Mouse (Mus musculus): ENCODE measurements around the gene Lix1l. TPM values are rescaled to one million over a fixed set of nuclear protein-coding genes. Genes with fewer than 3 reads are reported as not detected.
A peak's percentile ranks its signal among the peaks of the same experiment; 100 is the strongest.

Gene Lix1l
- polyA plus RNA-seq, 1 experiment from 2014 or later = 4.6 TPM

DNA sequence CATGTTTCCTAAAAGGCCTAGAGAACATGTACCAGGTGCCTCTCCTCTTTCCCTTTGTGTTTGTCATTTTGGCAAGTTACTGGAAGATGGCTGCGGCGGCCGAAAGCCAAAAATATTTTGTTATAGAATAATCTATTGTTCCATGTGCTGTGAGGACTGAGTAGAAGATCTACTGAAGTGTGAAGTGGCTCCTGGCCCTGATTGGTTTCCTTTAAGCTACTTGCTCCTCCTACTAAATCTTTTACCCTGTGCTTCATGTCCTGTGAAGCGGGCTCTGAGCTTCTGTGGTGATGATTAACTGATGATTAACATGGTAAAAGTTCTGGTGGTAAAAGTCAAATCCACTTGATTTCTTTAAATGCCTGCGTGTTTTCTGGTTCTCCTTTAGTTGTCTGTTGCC is 66.0 kb downstream of the Lix1l start:
- no peak overlapping the region for H3K9ac ChIP-seq
- H3K4me2 ChIP-seq = no peak overlapping the region
- H3K36me3 ChIP-seq = no peaks in the 10 kb centered on the region
- no peak overlapping the region for H3K4me3 ChIP-seq
- H3K27ac ChIP-seq (replicated peaks) = no peak overlapping the region
- H3K9me3 ChIP-seq = no peaks in the 10 kb centered on the region
- no peak for ATAC-seq (ENCODE audit: extremely low read depth, insufficient number of reproducible peaks, low FRiP score, low TSS enrichment)
- WGBS = 77% methylated on average over 5 of the region's 5 CpGs
- peaks cover 17% of the 10 kb centered on the region for H3K4me1 ChIP-seq
- H3K27me3 ChIP-seq (replicated peaks) = peaks cover 15% of the 10 kb centered on the region; the same call in 1 of the 2 replicates

DNA sequence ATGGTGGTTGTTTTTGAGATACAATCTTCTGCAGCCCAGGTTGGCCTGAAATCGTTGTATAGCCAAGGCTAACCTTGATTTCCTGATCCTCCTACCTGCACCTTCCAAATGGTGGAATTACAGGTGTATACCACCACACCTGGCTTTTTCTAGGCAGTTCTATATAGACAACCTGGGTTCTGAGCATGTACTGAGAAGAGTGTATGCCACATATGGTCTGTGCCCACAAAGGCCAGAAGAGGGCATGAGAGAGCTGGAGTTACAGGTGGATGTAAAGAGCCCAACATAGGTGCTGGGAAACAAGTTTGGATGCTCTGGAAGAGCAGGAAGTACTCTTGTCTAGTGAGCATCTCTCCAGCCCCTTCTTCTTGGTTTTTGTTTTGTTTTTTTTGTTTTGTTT is 66.4 kb downstream of the Lix1l start:
- no peak for ATAC-seq (ENCODE audit: extremely low read depth, insufficient number of reproducible peaks, low FRiP score, low TSS enrichment)
- no peak overlapping the region for H3K4me2 ChIP-seq
- H3K27ac ChIP-seq (replicated peaks) = no peak overlapping the region
- H3K4me3 ChIP-seq = no peak overlapping the region
- H3K9me3 ChIP-seq = no peaks in the 10 kb centered on the region
- no peak overlapping the region for H3K9ac ChIP-seq
- peaks cover 19% of the 10 kb centered on the region; the same call in 1 of the 2 replicates for H3K27me3 ChIP-seq (replicated peaks)
- 34% methylated on average over 1 of the region's 1 CpGs for WGBS
- peaks cover 17% of the 10 kb centered on the region for H3K4me1 ChIP-seq
- H3K36me3 ChIP-seq = no peaks in the 10 kb centered on the region

DNA sequence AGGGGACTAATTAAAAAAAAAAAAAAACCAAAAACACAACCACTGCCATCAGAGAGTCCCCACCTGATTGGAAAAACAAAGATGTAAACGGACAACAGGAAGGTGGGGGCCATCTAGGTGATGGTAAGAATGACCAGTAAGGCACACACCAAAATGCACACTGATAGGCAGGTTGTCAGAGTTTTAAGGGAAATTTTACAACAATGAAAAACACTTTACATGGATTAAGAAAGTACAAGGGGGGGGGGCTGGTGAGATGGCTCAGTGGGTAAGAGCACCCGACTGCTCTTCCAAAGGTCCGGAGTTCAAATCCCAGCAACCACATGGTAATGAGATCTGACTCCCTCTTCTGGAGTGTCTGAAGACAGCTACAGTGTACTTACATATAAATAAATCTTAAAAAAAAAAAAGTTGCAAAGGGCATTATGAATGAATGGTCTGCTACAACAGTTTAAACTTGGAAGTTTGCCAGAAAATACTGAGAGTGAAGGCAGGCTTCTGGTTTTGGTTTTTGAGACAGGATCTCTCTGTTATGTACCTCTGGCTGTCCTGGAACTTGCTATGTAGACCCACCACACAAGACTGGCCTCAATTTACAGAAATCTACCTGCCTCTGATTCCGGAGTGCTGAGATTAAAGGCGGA is 67.6 kb downstream of the Lix1l start:
- Histone ChIP-seq H3K4me3 (no peak overlapping the region), H3K27me3 (replicated peaks) (peaks cover 22% of the 10 kb centered on the region; the same call in 1 of the 2 replicates), H3K4me2 (no peak overlapping the region), H3K9ac (no peak overlapping the region), H3K36me3 (no peaks in the 10 kb centered on the region), H3K4me1 (peaks cover 14% of the 10 kb centered on the region), H3K9me3 (no peaks in the 10 kb centered on the region), H3K27ac (replicated peaks) (no peak overlapping the region)
- WGBS = 90% methylated on average over 5 of the region's 5 CpGs
- ATAC-seq (ENCODE audit: extremely low read depth, insufficient number of reproducible peaks, low FRiP score, low TSS enrichment) = no peak

DNA sequence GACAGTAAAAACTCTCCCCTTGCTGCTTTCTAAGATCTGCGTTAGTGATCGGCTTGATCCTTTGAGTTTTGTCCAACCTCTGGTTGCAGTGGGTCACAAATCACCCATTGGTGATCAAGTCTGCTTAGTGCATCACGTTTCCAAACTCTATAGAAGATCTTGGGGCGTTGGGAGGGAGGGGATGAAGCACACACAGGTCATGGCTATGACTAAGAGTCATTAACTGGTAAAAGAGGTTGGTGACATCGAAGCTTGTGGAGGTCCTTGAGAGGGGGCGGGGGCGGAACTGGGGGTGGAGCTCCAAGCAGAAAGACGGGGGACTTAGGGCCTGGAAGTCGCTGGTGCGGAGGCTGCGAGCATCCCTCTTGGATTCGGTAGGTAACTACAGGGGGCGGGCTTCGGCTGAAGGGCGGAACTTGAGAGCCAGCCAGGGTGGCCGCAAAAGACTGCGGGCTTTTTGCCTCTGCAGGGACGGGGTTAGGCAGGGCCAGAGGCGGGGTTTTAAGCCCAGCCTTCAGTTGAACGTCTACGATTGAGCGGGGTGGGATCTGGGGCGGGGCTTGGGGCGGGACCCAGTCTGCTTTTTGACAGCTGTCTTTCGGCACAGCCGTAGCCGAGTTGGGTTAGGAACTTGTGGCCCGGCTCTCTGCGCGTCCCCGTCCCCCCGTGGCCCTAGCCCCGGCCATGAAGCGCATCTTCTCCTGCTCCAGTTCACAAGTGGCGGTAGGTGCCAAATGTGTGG is 68.9 kb downstream of the Lix1l start, which contains the start of gene Ankrd35:
TSS of gene Ankrd35 (plus strand) at position 405 of the 742 bp plus-strand sequence.
- H3K4me1 ChIP-seq = peaks cover 8% of the 10 kb centered on the region
- no peaks in the 10 kb centered on the region for H3K36me3 ChIP-seq
- WGBS = 5% methylated on average over 35 of the region's 35 CpGs
- peaks cover 22% of the 10 kb centered on the region; the same call in 1 of the 2 replicates for H3K27me3 ChIP-seq (replicated peaks)
- peak; percentile 77; the same call in 1 of the 2 replicates for ATAC-seq (ENCODE audit: extremely low read depth, insufficient number of reproducible peaks, low FRiP score, low TSS enrichment)
- H3K4me2 ChIP-seq = peak within 1 kb of the TSS; percentile 85
- peak within 1 kb of the TSS; percentile 55 for H3K4me3 ChIP-seq
- no peak within 1 kb of the TSS for H3K27ac ChIP-seq (replicated peaks)
- peak within 1 kb of the TSS; percentile 75 for H3K9ac ChIP-seq
- no peaks in the 10 kb centered on the region for H3K9me3 ChIP-seq

DNA sequence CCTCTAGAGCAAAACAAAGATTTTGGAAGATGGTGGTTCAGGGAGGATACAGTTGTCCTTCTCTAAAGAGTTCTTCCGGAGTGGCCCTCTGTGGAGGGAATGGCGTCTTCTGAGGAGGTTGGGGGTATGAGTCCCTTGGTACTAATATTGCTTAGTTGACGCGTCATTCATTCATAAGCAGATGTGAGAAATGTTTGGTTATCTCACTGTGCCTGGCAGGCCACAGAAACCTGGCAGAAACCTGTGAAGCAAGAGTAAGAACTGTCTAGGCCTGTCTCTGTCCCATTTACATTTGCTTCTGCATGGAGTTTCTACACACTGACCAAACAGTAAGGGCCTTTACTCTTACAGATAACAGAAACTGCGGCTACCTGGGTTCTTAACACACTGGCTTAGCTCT is 70.6 kb downstream of the Lix1l start:
- Histone ChIP-seq H3K27me3 (replicated peaks) (peaks cover 22% of the 10 kb centered on the region; the same call in 1 of the 2 replicates), H3K4me1 (peaks cover 8% of the 10 kb centered on the region), H3K9ac (no peak overlapping the region), H3K4me3 (no peak overlapping the region), H3K4me2 (no peak overlapping the region), H3K9me3 (no peaks in the 10 kb centered on the region), H3K27ac (replicated peaks) (no peak overlapping the region), H3K36me3 (no peaks in the 10 kb centered on the region)
- 87% methylated on average over 5 of the region's 5 CpGs for WGBS
- no peak for ATAC-seq (ENCODE audit: extremely low read depth, insufficient number of reproducible peaks, low FRiP score, low TSS enrichment)

DNA sequence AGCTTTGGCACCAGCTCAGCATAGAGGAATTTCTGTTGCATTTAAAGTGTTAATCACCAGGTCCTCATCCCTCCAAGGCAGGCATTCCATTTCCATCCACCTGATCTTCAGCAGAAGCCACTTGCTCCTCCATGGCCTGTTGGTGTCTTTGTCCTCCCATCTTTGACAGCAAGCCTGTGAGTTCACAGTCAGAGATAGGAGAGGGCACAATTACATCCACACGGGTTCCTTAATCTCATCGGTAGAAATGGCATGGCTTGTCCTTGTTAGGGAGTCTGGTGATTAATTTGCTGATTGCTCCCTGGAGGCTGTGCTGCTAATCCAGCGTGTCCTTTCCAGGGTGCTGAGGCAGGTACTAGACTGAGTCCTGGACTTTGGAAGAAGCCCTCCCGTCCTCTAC is 72.6 kb downstream of the Lix1l start:
- H3K27ac ChIP-seq (replicated peaks) = no peak overlapping the region
- no peak overlapping the region for H3K4me3 ChIP-seq
- H3K36me3 ChIP-seq = no peaks in the 10 kb centered on the region
- no peak overlapping the region for H3K9ac ChIP-seq
- no peak for ATAC-seq (ENCODE audit: extremely low read depth, insufficient number of reproducible peaks, low FRiP score, low TSS enrichment)
- H3K4me1 ChIP-seq = peaks cover 8% of the 10 kb centered on the region
- no peaks in the 10 kb centered on the region for H3K9me3 ChIP-seq
- H3K27me3 ChIP-seq (replicated peaks) = peaks cover 28% of the 10 kb centered on the region
- H3K4me2 ChIP-seq = no peak overlapping the region
- WGBS = 57% methylated on average over 4 of the region's 4 CpGs

DNA sequence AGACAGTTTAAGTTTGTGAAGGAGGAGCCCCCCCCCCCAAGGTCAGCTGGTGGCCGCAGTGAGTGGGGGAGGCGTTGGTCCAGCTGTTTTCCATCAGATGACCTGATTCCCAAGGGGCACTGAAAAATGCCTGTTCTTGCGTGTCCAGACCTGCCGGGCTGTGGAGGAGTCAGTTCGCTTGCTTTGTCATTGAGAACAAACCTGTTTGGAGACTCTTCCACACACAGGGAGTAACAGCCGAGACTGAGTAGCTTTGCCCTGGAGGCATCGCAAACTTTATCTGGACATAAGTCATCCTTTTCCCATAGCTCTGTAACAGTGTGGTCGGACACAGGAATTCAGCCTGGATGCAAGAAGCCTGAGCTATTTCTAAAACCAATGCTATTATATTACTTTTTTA is 73.5 kb downstream of the Lix1l start:
- Histone ChIP-seq H3K4me1 (peaks cover 16% of the 10 kb centered on the region), H3K9me3 (no peaks in the 10 kb centered on the region), H3K36me3 (no peaks in the 10 kb centered on the region), H3K9ac (no peak overlapping the region), H3K4me2 (no peak overlapping the region), H3K27ac (replicated peaks) (no peak overlapping the region), H3K27me3 (replicated peaks) (peaks cover 37% of the 10 kb centered on the region), H3K4me3 (no peak overlapping the region)
- ATAC-seq (ENCODE audit: extremely low read depth, insufficient number of reproducible peaks, low FRiP score, low TSS enrichment) = no peak
- WGBS = 52% methylated on average over 8 of the region's 8 CpGs

DNA sequence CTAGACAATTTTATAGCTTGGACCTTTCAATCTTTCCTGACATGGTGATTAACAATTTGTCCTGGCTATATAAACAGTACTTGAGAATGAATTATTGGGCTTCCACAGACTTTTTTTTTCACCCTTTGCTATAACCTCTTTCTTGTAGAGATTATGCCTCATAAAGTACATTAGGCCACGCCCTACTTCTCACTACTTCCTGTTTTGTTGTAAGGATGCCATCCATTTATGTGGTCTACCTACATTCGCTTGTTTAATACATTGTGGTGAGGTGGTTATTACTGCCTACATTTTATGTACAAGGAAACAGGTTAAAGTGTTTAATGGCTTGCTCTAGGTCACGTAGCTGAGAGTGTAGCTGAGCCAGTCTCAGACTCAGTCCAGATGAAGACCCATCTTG is 74.2 kb downstream of the Lix1l start:
- Histone ChIP-seq H3K4me3 (no peak overlapping the region), H3K36me3 (no peaks in the 10 kb centered on the region), H3K9me3 (no peaks in the 10 kb centered on the region), H3K4me2 (no peak overlapping the region), H3K4me1 (peaks cover 16% of the 10 kb centered on the region), H3K9ac (no peak overlapping the region), H3K27me3 (replicated peaks) (peaks cover 45% of the 10 kb centered on the region), H3K27ac (replicated peaks) (no peak overlapping the region)
- no peak for ATAC-seq (ENCODE audit: extremely low read depth, insufficient number of reproducible peaks, low FRiP score, low TSS enrichment)
- WGBS = 83% methylated on average over 3 of the region's 3 CpGs

DNA sequence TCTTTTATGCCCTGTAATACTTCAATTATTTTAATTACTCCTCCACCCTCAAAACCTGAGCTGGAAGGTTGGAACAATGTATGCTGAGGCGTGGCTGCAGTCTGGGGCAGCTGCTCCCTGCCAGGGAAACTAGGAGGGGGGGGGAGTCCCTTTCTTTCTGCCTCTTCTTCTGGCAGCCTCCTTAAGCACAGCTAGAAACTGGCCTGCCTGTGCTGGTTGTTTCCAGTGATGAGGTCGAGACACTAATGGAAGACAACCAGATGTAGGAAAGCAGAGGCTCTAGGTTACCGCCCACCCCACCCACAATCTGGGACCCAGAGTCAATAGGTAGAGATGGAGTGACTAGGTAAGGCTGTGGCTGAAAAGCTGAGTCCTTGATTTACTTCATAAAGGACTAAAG is 74.7 kb downstream of the Lix1l start:
- Histone ChIP-seq H3K4me2 (no peak overlapping the region), H3K9ac (no peak overlapping the region), H3K27me3 (replicated peaks) (peaks cover 50% of the 10 kb centered on the region), H3K36me3 (no peaks in the 10 kb centered on the region), H3K4me3 (no peak overlapping the region), H3K4me1 (peaks cover 11% of the 10 kb centered on the region), H3K9me3 (no peaks in the 10 kb centered on the region), H3K27ac (replicated peaks) (no peak overlapping the region)
- no peak for ATAC-seq (ENCODE audit: extremely low read depth, insufficient number of reproducible peaks, low FRiP score, low TSS enrichment)
- WGBS = 64% methylated on average over 3 of the region's 3 CpGs

Other genes starting within 250 kb of the Lix1l start
- 0.68 and 0.78 TPM in 2 replicates for gene BC107364, start 148.8 kb upstream of the Lix1l start, polyA plus RNA-seq (2015; fragmentation: Nextera tagmentation; extraction: Ambion mirVana)
- 7.4 and 7.5 TPM in 2 replicates for gene Hfe2, start 76.0 kb upstream of the Lix1l start, polyA plus RNA-seq (2015; fragmentation: Nextera tagmentation; extraction: Ambion mirVana)
- gene Txnip, start 43.2 kb upstream of the Lix1l start, polyA plus RNA-seq (2015; fragmentation: Nextera tagmentation; extraction: Ambion mirVana) = 156 and 165 TPM in 2 replicates
- 1.6 and 1.7 TPM in 2 replicates for gene Gm16253, start 24.2 kb upstream of the Lix1l start, polyA plus RNA-seq (2015; fragmentation: Nextera tagmentation; extraction: Ambion mirVana)
- 33.5 and 36.1 TPM in 2 replicates for gene Polr3gl, start 7.0 kb upstream of the Lix1l start, polyA plus RNA-seq (2015; fragmentation: Nextera tagmentation; extraction: Ambion mirVana)
- gene Ankrd34a, start 4.5 kb upstream of the Lix1l start, polyA plus RNA-seq (2015; fragmentation: Nextera tagmentation; extraction: Ambion mirVana) = 6.5 and 8.1 TPM in 2 replicates
- 80.7 and 84.5 TPM in 2 replicates for gene Rbm8a, start 28.8 kb downstream of the Lix1l start, polyA plus RNA-seq (2015; fragmentation: Nextera tagmentation; extraction: Ambion mirVana)
- 35.8 and 37.3 TPM in 2 replicates for gene Pex11b, start 34.2 kb downstream of the Lix1l start, polyA plus RNA-seq (2015; fragmentation: Nextera tagmentation; extraction: Ambion mirVana)
- 0.05 and 0.14 TPM in 2 replicates for gene Gm42957, start 34.3 kb downstream of the Lix1l start, polyA plus RNA-seq (2015; fragmentation: Nextera tagmentation; extraction: Ambion mirVana)
- gene Itga10, start 44.4 kb downstream of the Lix1l start, polyA plus RNA-seq (2015; fragmentation: Nextera tagmentation; extraction: Ambion mirVana) = 0.82 and 1.1 TPM in 2 replicates
- 0.09 and 0.33 TPM in 2 replicates for gene Ankrd35, start 69.0 kb downstream of the Lix1l start, polyA plus RNA-seq (2015; fragmentation: Nextera tagmentation; extraction: Ambion mirVana)
- 36.0 and 37.7 TPM in 2 replicates for gene Pias3, start 95.2 kb downstream of the Lix1l start, polyA plus RNA-seq (2015; fragmentation: Nextera tagmentation; extraction: Ambion mirVana)
- gene Nudt17, start 107.4 kb downstream of the Lix1l start, polyA plus RNA-seq (2015; fragmentation: Nextera tagmentation; extraction: Ambion mirVana) = 7.1 and 7.2 TPM in 2 replicates
- 25.2 and 29.3 TPM in 2 replicates for gene Polr3c, start 126.5 kb downstream of the Lix1l start, polyA plus RNA-seq (2015; fragmentation: Nextera tagmentation; extraction: Ambion mirVana)
- gene Rnf115, start 126.5 kb downstream of the Lix1l start, polyA plus RNA-seq (2015; fragmentation: Nextera tagmentation; extraction: Ambion mirVana) = 36.9 and 44.8 TPM in 2 replicates
- gene Pdzk1, start 228.1 kb downstream of the Lix1l start, polyA plus RNA-seq (2015; fragmentation: Nextera tagmentation; extraction: Ambion mirVana) = 0.08 and 0.38 TPM in 2 replicates
- 0.36 TPM in 1 of 2 replicates, not detected in the other for gene Cd160, start 228.2 kb downstream of the Lix1l start, polyA plus RNA-seq (2015; fragmentation: Nextera tagmentation; extraction: Ambion mirVana)